Mouse (Mus musculus): ENCODE data around the gene Lrrc8b. TPM values are rescaled to one million over a fixed set of nuclear protein-coding genes. Genes with fewer than 3 reads are reported as not detected.
A peak's percentile ranks its signal among the peaks of the same experiment; 100 is the strongest.

The Lrrc8b gene
- total and polyA plus RNA-seq, 3 experiments, result 7.4 to 14.0 TPM; not detected in 1

GRCm38 (mm10) chr5:105523452-105523851 lies 107.9 kb downstream of the Lrrc8b start:
- DNase-seq (ENCODE audit: low read depth, low spot score), result peak; percentile 89
- Histone ChIP-seq H3K27ac (ENCODE audit: control insufficient read depth, low read depth, low read length) (peak overlapping the region; percentile 97), H3K9ac (ENCODE audit: control insufficient read depth, low read depth, low read length, poor library complexity, severe bottlenecking) (peak overlapping the region; percentile 60)
- TF ChIP-seq ETS1 (IDR thresholded peaks at IDR 0.05; ENCODE audit: low read depth, low read length), result peak; percentile 93
- peak; percentile 84 for TF ChIP-seq RCOR1 (IDR thresholded peaks at IDR 0.05; ENCODE audit: low read depth, low read length)
- TF ChIP-seq POLR2A (IDR thresholded peaks at IDR 0.05; ENCODE audit: control insufficient read depth in 1 of 2, insufficient read depth in 1 of 2, low read depth in 1 of 2, low read length in 2 of 2, poor library complexity in 1 of 2), result peak in 1 of 2 experiments; percentile 74; a peak in 2 of 4 replicates
- TF ChIP-seq BHLHE40 (IDR thresholded peaks at IDR 0.05; ENCODE audit: borderline replicate concordance, low read depth, low read length), result peak; percentile 60; the same call in 1 of the 2 replicates
- no peak for TF ChIP-seq E2F4 (IDR thresholded peaks at IDR 0.05; ENCODE audit: borderline replicate concordance, low read depth, low read length)
- no peak; the same call in 1 of the 2 replicates for TF ChIP-seq CHD2 (IDR thresholded peaks at IDR 0.05; ENCODE audit: low read length)
- TF ChIP-seq TBP (IDR thresholded peaks at IDR 0.05; ENCODE audit: low read depth, low read length), result peak; percentile 82
- peak; percentile 97 for TF ChIP-seq GATA1 (IDR thresholded peaks at IDR 0.05; ENCODE audit: low read depth, low read length)
- peak; percentile 98 for TF ChIP-seq TCF12 (IDR thresholded peaks at IDR 0.05; ENCODE audit: low read depth, low read length)
- TF ChIP-seq ZMIZ1 (IDR thresholded peaks at IDR 0.05; ENCODE audit: low read depth, low read length), result peak; percentile 89
- no peak for TF ChIP-seq UBTF (IDR thresholded peaks at IDR 0.05; ENCODE audit: borderline replicate concordance, insufficient read depth, low read depth, low read length)
- TF ChIP-seq POLR2AphosphoS2 (IDR thresholded peaks at IDR 0.05; ENCODE audit: low read length), result peak; percentile 87
- peak; percentile 98 for TF ChIP-seq EP300 (IDR thresholded peaks at IDR 0.05; ENCODE audit: low read depth in 1 of 2, low read length in 2 of 2)
- TF ChIP-seq HCFC1 (IDR thresholded peaks at IDR 0.05; ENCODE audit: low read depth, low read length), result peak; percentile 36; the same call in 1 of the 2 replicates
- TF ChIP-seq ZKSCAN1 (IDR thresholded peaks at IDR 0.05; ENCODE audit: low read depth, low read length), result no peak
- TF ChIP-seq MYB (IDR thresholded peaks at IDR 0.05; ENCODE audit: low read depth, low read length), result peak; percentile 94
- no peak; the same call in none of the 2 replicates for TF ChIP-seq CHD1 (IDR thresholded peaks at IDR 0.05; ENCODE audit: low read depth, low read length)
- TF ChIP-seq MEF2A (IDR thresholded peaks at IDR 0.05; ENCODE audit: extremely low read depth, insufficient replicate concordance, low read depth, low read length, poor library complexity, severe bottlenecking), result no peak
- peak; percentile 64 for TF ChIP-seq NELFE (IDR thresholded peaks at IDR 0.05; ENCODE audit: low read depth, low read length)
- peak; percentile 92 for TF ChIP-seq TAL1 (IDR thresholded peaks at IDR 0.05; ENCODE audit: low read length)
- peak; percentile 69; the same call in 1 of the 2 replicates for TF ChIP-seq MYC (IDR thresholded peaks at IDR 0.05; ENCODE audit: low read depth, low read length)
- no peak for TF ChIP-seq NRF1 (IDR thresholded peaks at IDR 0.05; ENCODE audit: insufficient read depth, low read depth, low read length, poor library complexity, severe bottlenecking)
- peak; percentile 81 for TF ChIP-seq MXI1 (IDR thresholded peaks at IDR 0.05; ENCODE audit: low read depth, low read length)
- TF ChIP-seq GABPA (IDR thresholded peaks at IDR 0.05; ENCODE audit: low read depth, low read length), result no peak
- TF ChIP-seq ZNF384 (IDR thresholded peaks at IDR 0.05; ENCODE audit: low read depth, low read length), result peak; percentile 74
- TF ChIP-seq KAT2A (conservative IDR thresholded peaks at IDR 0.05; ENCODE audit: low read depth, low read length), result no peak
- no peak for TF ChIP-seq POLR2AphosphoS5 (IDR thresholded peaks at IDR 0.05; ENCODE audit: borderline replicate concordance, low read depth, low read length)
- no peak for TF ChIP-seq USF2 (IDR thresholded peaks at IDR 0.05; ENCODE audit: borderline replicate concordance in 1 of 2, insufficient read depth in 1 of 2, low read depth in 1 of 2, low read length in 2 of 2)
- no peak for TF ChIP-seq RAD21 (IDR thresholded peaks at IDR 0.05; ENCODE audit: low read depth, low read length)
- TF ChIP-seq SMC3 (IDR thresholded peaks at IDR 0.05; ENCODE audit: low read depth, low read length), result no peak
- TF ChIP-seq ELF1 (IDR thresholded peaks at IDR 0.05; ENCODE audit: low read depth, low read length), result peak; percentile 34; the same call in 1 of the 2 replicates
- TF ChIP-seq USF1 (IDR thresholded peaks at IDR 0.05; ENCODE audit: low read depth, low read length), result no peak
- TF ChIP-seq CTCF (IDR thresholded peaks at IDR 0.05 in 2 of 3, conservative IDR thresholded peaks at IDR 0.05 in 1 of 3; ENCODE audit: control insufficient read depth in 1 of 3, insufficient read depth in 1 of 3, low read depth in 2 of 3, low read length in 3 of 3, poor library complexity in 1 of 3, severe bottlenecking in 1 of 3), result no peak
- no peak for TF ChIP-seq ZC3H11A (IDR thresholded peaks at IDR 0.05; ENCODE audit: low read depth, low read length)
- peak; percentile 33; the same call in 1 of the 2 replicates for TF ChIP-seq MAFK (IDR thresholded peaks at IDR 0.05; ENCODE audit: borderline replicate concordance, low read depth, low read length)
- peak; percentile 94 for TF ChIP-seq SIN3A (IDR thresholded peaks at IDR 0.05; ENCODE audit: low read length)
- TF ChIP-seq MAX (IDR thresholded peaks at IDR 0.05; ENCODE audit: low read length), result peak; percentile 44; the same call in 1 of the 2 replicates

More at GRCm38 (mm10) chr5:105523452-105523851, 107.9 kb downstream of the Lrrc8b start:
- H3K36me3 ChIP-seq (ENCODE audit: control insufficient read depth in 1 of 2, insufficient read depth in 2 of 2, low read length in 2 of 2), result peaks cover 3 to 65% of the 10 kb centered on the region in 2 experiments
- peak overlapping the region; percentile 35 to 45 for H3K4me3 ChIP-seq (ENCODE audit: control insufficient read depth in 1 of 2, insufficient read depth in 1 of 2, low read depth in 2 of 2, low read length in 2 of 2)
- H3K9me3 ChIP-seq (replicated peaks; ENCODE audit: insufficient read depth, low read length), result no peaks in the 10 kb centered on the region
- H3K4me1 ChIP-seq (ENCODE audit: control insufficient read depth in 1 of 2, insufficient read depth in 2 of 2, low read length in 2 of 2), result peaks cover 49 to 53% of the 10 kb centered on the region in 2 experiments
- peaks cover 49% of the 10 kb centered on the region for H3K79me2 ChIP-seq (ENCODE audit: control insufficient read depth, insufficient read depth, low read length, poor library complexity)
- no peaks in the 10 kb centered on the region for H3K27me3 ChIP-seq (ENCODE audit: control insufficient read depth in 1 of 2, insufficient read depth in 2 of 2, low read length in 2 of 2)
